Mouse (Mus musculus) intestine, embryonic 14.5 days (tissue): ENCODE measurements around the gene Zfp648. TPM values are rescaled to one million over a fixed set of nuclear protein-coding genes. Genes with fewer than 3 reads are reported as not detected.

Experiments
- ATAC-seq: fragments of 200-750 bp; cut with Nextera tagmentation; replicated peaks from 2 replicates; pipeline ENCODE4 v1.8.0; 2017; ENCODE audit warnings: low read depth, moderate number of reproducible peaks, moderate TSS enrichment, moderate library complexity; ENCODE audit not compliant: low FRiP score, low TSS enrichment
- DNase-seq: peaks from one replicate; pipeline ENCODE4 v3.0.0-alpha.2; 2018; ENCODE audit warnings: low spot score
- H3K27ac ChIP-seq: fragments of 300-500 bp; sonication (generic); 2 replicates; pipeline ENCODE4 v1.5.1; 2014; ENCODE audit warnings: low read depth, mild to moderate bottlenecking, control low read depth
- H3K27me3 ChIP-seq: fragments of 300-500 bp; sonication (generic); replicated peaks from 2 replicates; pipeline ENCODE4 v1.6.1; 2014; ENCODE audit warnings: low read length, control low read depth; ENCODE audit not compliant: control insufficient read depth, insufficient read depth
- H3K36me3 ChIP-seq: fragments of 300-500 bp; sonication (generic); 2 replicates; pipeline ENCODE4 v1.6.1; 2014; ENCODE audit warnings: low read length, control low read depth; ENCODE audit not compliant: control insufficient read depth, insufficient read depth
- H3K4me1 ChIP-seq: fragments of 300-500 bp; sonication (generic); replicated peaks from 2 replicates; pipeline ENCODE4 v1.6.1; 2014; ENCODE audit warnings: low read length, control low read depth, mixed read lengths; ENCODE audit not compliant: control insufficient read depth, insufficient read depth
- H3K4me2 ChIP-seq: fragments of 300-500 bp; sonication (generic); 2 replicates; pipeline ENCODE4 v1.6.1; 2014; ENCODE audit warnings: low read length
- H3K4me3 ChIP-seq: fragments of 300-500 bp; sonication (generic); 2 replicates; pipeline ENCODE4 v1.5.1; 2014; ENCODE audit warnings: low read depth, low read length, control low read depth, mixed read lengths
- H3K9ac ChIP-seq: fragments of 300-500 bp; sonication (generic); 2 replicates; pipeline ENCODE4 v1.6.1; 2014; ENCODE audit warnings: mild to moderate bottlenecking, low read length
- H3K9me3 ChIP-seq: fragments of 300-500 bp; sonication (generic); 2 replicates; pipeline ENCODE4 v1.6.1; 2016; ENCODE audit warnings: low read length, control low read depth; ENCODE audit not compliant: control insufficient read depth
- WGBS: fragments of 180-500 bp; shearing (Covaris S2); extraction: QIAGEN DNeasy Blood & Tissue Kit; methylation state at CpG from one replicate; pipeline ENCODE4 v1.1.7; 2014; 5-methylcytosine and 5-hydroxymethylcytosine counted together
- polyA plus RNA-seq: library from polyadenylated mRNA; unstranded; fragments of >200 nt; fragmentation: Nextera tagmentation; extraction: Ambion mirVana; gene quantifications from 2 replicates; pipeline ENCODE4 v1.2.1, GENCODE M21; 2014

Zfp648 gene
- 0.12 TPM in 1 of 2 replicates, not detected in the other for polyA plus RNA-seq

GRCm38 (mm10) chr1:154200955-154201722 is at the start of gene Zfp648:
Zfp648 (plus strand) TSS chr1:154201187.
- no peak within 1 kb of the TSS for H3K9ac ChIP-seq
- WGBS = 26% methylated on average over 14 of the region's 14 CpGs
- H3K9me3 ChIP-seq = no peaks in the 10 kb centered on the region
- H3K4me3 ChIP-seq = no peak within 1 kb of the TSS
- DNase-seq = no peak
- H3K27ac ChIP-seq = no peak within 1 kb of the TSS
- no peak within 1 kb of the TSS for H3K4me2 ChIP-seq
- ATAC-seq = 0 out of 2 replicates have a peak, but pooled peaks have one; percentile 38
- no peaks in the 10 kb centered on the region for H3K36me3 ChIP-seq
- H3K27me3 ChIP-seq = peaks cover 31% of the 10 kb centered on the region
- no peaks in the 10 kb centered on the region for H3K4me1 ChIP-seq

GRCm38 (mm10) chr1:154152539-154152938 is 48.4 kb upstream of the Zfp648 start:
- no peak for DNase-seq
- Histone ChIP-seq H3K27ac (no peak overlapping the region), H3K36me3 (no peaks in the 10 kb centered on the region), H3K9me3 (no peaks in the 10 kb centered on the region), H3K9ac (no peak overlapping the region), H3K27me3 (no peaks in the 10 kb centered on the region), H3K4me3 (no peak overlapping the region), H3K4me2 (no peak overlapping the region), H3K4me1 (peaks cover 12% of the 10 kb centered on the region)
- ATAC-seq = no peak
- 63% methylated on average over 1 of the region's 1 CpGs for WGBS

- Histone ChIP-seq H3K27ac (no peak overlapping the region), H3K9me3 (no peaks in the 10 kb centered on the region), H3K4me2 (no peak overlapping the region), H3K9ac (no peak overlapping the region), H3K4me1 (peaks cover 12% of the 10 kb centered on the region), H3K36me3 (no peaks in the 10 kb centered on the region), H3K27me3 (no peaks in the 10 kb centered on the region), H3K4me3 (no peak overlapping the region)
- 85% methylated on average over 7 of the region's 7 CpGs for WGBS
- DNase-seq = no peak
- no peak for ATAC-seq
These were observed 47.2 kb upstream of the Zfp648 start for GRCm38 (mm10) chr1:154153800-154154199.

GRCm38 (mm10) chr1:154156177-154157062 is 44.6 kb upstream of the Zfp648 start:
- Histone ChIP-seq H3K9ac (no peak overlapping the region), H3K27me3 (no peaks in the 10 kb centered on the region), H3K4me1 (no peaks in the 10 kb centered on the region), H3K4me2 (no peak overlapping the region), H3K36me3 (no peaks in the 10 kb centered on the region), H3K27ac (no peak overlapping the region), H3K4me3 (no peak overlapping the region), H3K9me3 (no peaks in the 10 kb centered on the region)
- WGBS = 67% methylated on average over 14 of the region's 14 CpGs
- ATAC-seq (no peak), DNase-seq (no peak)

- no peaks in the 10 kb centered on the region for H3K36me3 ChIP-seq
- H3K4me2 ChIP-seq = no peak overlapping the region
- no peaks in the 10 kb centered on the region for H3K27me3 ChIP-seq
- H3K27ac ChIP-seq = no peak overlapping the region
- no peak overlapping the region for H3K9ac ChIP-seq
- DNase-seq (no peak), ATAC-seq (no peak)
- H3K4me1 ChIP-seq = no peaks in the 10 kb centered on the region
- no peaks in the 10 kb centered on the region for H3K9me3 ChIP-seq
- WGBS = 56% methylated on average over 4 of the region's 4 CpGs
- H3K4me3 ChIP-seq = no peak overlapping the region
These were observed 43.9 kb upstream of the Zfp648 start for GRCm38 (mm10) chr1:154157131-154157530.

GRCm38 (mm10) chr1:154167696-154168095 is 33.3 kb upstream of the Zfp648 start:
- no peak overlapping the region for H3K27ac ChIP-seq
- ATAC-seq (no peak), DNase-seq (no peak)
- no peak overlapping the region for H3K9ac ChIP-seq
- no peaks in the 10 kb centered on the region for H3K9me3 ChIP-seq
- H3K27me3 ChIP-seq = no peaks in the 10 kb centered on the region
- 87% methylated on average over 6 of the region's 6 CpGs for WGBS
- H3K4me2 ChIP-seq = no peak overlapping the region
- no peaks in the 10 kb centered on the region for H3K36me3 ChIP-seq
- no peaks in the 10 kb centered on the region for H3K4me1 ChIP-seq
- no peak overlapping the region for H3K4me3 ChIP-seq

- H3K4me1 ChIP-seq = no peaks in the 10 kb centered on the region
- no peaks in the 10 kb centered on the region for H3K36me3 ChIP-seq
- H3K27me3 ChIP-seq = no peaks in the 10 kb centered on the region
- no peak overlapping the region for H3K9ac ChIP-seq
- H3K4me2 ChIP-seq = no peak overlapping the region
- no peak for ATAC-seq
- H3K4me3 ChIP-seq = no peak overlapping the region
- no peak for DNase-seq
- H3K9me3 ChIP-seq = no peaks in the 10 kb centered on the region
- H3K27ac ChIP-seq = no peak overlapping the region
- WGBS = 76% methylated on average over 6 of the region's 6 CpGs
These were observed 25.7 kb upstream of the Zfp648 start for GRCm38 (mm10) chr1:154175334-154175733.

GRCm38 (mm10) chr1:154177781-154178180 is 23.2 kb upstream of the Zfp648 start:
- DNase-seq (no peak), ATAC-seq (no peak)
- Histone ChIP-seq H3K36me3 (no peaks in the 10 kb centered on the region), H3K4me2 (no peak overlapping the region), H3K27ac (no peak overlapping the region), H3K4me1 (no peaks in the 10 kb centered on the region), H3K9me3 (no peaks in the 10 kb centered on the region), H3K4me3 (no peak overlapping the region), H3K27me3 (no peaks in the 10 kb centered on the region), H3K9ac (no peak overlapping the region)
- WGBS = 82% methylated on average over 4 of the region's 4 CpGs
